Mouse (Mus musculus): ENCODE measurements around the gene Gm21887. TPM values are rescaled to one million over a fixed set of nuclear protein-coding genes. Genes with fewer than 3 reads are reported as not detected.
A peak's percentile ranks its signal among the peaks of the same experiment; 100 is the strongest.
"Not testable (repeated sequence)": the region's sequence is repeated elsewhere in the genome, so short reads cannot be mapped to it uniquely, and the experiment has no call there.

Gm21887 gene
- polyA plus RNA-seq, 1 experiment, result 9.0 TPM

DNA sequence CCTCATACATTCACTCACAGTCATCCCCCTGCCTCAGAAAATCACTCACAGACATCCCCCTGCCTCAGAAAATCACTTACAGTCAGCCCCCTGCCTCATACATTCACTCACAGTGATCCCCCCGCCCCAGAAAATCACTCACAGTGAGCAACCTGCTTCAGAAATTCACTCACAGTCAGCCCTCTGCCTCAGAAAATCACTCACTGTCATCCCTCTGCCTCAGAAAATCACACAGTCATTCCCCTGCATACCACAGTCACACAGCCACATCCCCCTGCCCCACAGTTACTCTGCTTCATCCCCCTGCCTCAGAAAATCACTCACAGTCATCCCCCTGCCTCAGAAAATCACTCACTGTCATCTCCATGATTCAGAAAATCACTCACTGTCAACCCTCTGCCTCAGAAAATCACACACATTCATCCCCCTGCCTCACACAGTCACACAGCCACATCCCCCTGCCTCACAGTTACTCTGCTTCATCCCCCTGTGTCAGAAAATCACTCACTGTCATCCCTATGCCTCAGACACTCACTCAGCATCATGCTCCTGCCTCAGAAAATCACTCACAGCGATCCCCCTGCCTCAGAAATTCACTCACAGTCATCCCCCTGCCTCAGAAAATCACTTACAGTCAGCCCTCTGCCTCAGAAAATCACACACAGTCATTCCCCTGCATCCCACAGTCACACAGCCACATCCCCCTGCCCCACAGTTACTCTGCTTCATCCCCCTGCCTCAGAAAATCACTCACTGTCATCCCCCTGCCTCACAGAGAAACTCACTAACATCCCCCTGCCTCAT is 1.9 kb upstream of the Gm21887 start:
- not testable (repeated sequence) for H3K4me3 ChIP-seq (ENCODE audit: low read depth, low read length); H3K4me1 ChIP-seq (ENCODE audit: control insufficient read depth, insufficient read depth, insufficient read length, low read length); H3K36me3 ChIP-seq (ENCODE audit: control insufficient read depth, insufficient read depth, low read length); H3K27me3 ChIP-seq (ENCODE audit: control insufficient read depth, insufficient read depth, low read length); H3K27ac ChIP-seq (ENCODE audit: insufficient read depth, low read depth, low read length)
- 49% methylated on average over 2 of the region's 2 CpGs for WGBS

DNA sequence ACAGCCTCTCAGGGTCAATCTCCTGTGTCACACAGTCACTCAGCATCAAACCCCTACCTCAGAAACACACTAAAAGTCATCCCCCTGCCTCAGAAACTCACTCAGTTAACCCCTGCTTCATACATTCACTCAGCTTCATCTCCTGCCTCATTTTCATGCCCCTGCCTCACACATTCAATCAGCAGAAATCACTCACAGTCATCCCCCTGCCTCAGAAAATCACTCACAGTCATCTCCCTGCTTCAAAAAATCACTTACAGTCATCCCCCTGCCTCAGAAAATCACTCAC is 1.3 kb upstream of the Gm21887 start:
- not testable (repeated sequence) for H3K4me1 ChIP-seq (ENCODE audit: control insufficient read depth, insufficient read depth, insufficient read length, low read length); H3K27ac ChIP-seq (ENCODE audit: insufficient read depth, low read depth, low read length); H3K4me3 ChIP-seq (ENCODE audit: low read depth, low read length); H3K27me3 ChIP-seq (ENCODE audit: control insufficient read depth, insufficient read depth, low read length); H3K36me3 ChIP-seq (ENCODE audit: control insufficient read depth, insufficient read depth, low read length)

- H3K4me1 ChIP-seq (ENCODE audit: control insufficient read depth, insufficient read depth, insufficient read length, low read length); H3K27ac ChIP-seq (ENCODE audit: insufficient read depth, low read depth, low read length); H3K4me3 ChIP-seq (ENCODE audit: low read depth, low read length); H3K36me3 ChIP-seq (ENCODE audit: control insufficient read depth, insufficient read depth, low read length); H3K27me3 ChIP-seq (ENCODE audit: control insufficient read depth, insufficient read depth, low read length): not testable (repeated sequence)
- WGBS, result 32% methylated on average over 3 of the region's 3 CpGs
Measured at GRCm38 (mm10) chrX:170008584-170008983, 875 bp upstream of the Gm21887 start.

- peak overlapping the region; percentile 67 for H3K4me3 ChIP-seq (ENCODE audit: low read depth, low read length)
- not testable (repeated sequence) for H3K4me1 ChIP-seq (ENCODE audit: control insufficient read depth, insufficient read depth, insufficient read length, low read length); H3K36me3 ChIP-seq (ENCODE audit: control insufficient read depth, insufficient read depth, low read length); H3K27ac ChIP-seq (ENCODE audit: insufficient read depth, low read depth, low read length); H3K27me3 ChIP-seq (ENCODE audit: control insufficient read depth, insufficient read depth, low read length)
- 70% methylated on average over 25 of the region's 25 CpGs for WGBS
Measured at GRCm38 (mm10) chrX:170009801-170010221, 352 bp downstream of the Gm21887 start.

- H3K27ac ChIP-seq (ENCODE audit: insufficient read depth, low read depth, low read length); H3K27me3 ChIP-seq (ENCODE audit: control insufficient read depth, insufficient read depth, low read length); H3K36me3 ChIP-seq (ENCODE audit: control insufficient read depth, insufficient read depth, low read length); H3K4me1 ChIP-seq (ENCODE audit: control insufficient read depth, insufficient read depth, insufficient read length, low read length): not testable (repeated sequence)
- 82% methylated on average over 97 of the region's 97 CpGs for WGBS
- H3K4me3 ChIP-seq (ENCODE audit: low read depth, low read length), result peak overlapping the region; percentile 28
Measured at GRCm38 (mm10) chrX:170010581-170011528, 1.4 kb downstream of the Gm21887 start.

DNA sequence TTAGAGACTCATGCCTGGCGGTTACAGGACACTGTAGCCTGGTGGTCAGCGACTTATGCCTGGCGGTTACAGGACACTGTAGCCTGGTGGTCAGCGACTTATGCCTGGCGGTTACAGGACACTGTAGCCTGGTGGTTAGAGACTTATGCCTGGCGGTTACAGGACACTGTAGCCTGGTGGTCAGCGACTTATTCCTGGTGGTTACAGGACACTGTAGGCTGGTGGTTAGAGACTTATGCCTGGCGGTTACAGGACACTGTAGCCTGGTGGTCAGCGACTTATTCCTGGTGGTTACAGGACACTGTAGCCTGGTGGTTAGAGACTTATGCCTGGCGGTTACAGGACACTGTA is 2.0 kb downstream of the Gm21887 start:
- not testable (repeated sequence) for H3K27ac ChIP-seq (ENCODE audit: insufficient read depth, low read depth, low read length); H3K4me3 ChIP-seq (ENCODE audit: low read depth, low read length); H3K36me3 ChIP-seq (ENCODE audit: control insufficient read depth, insufficient read depth, low read length); H3K27me3 ChIP-seq (ENCODE audit: control insufficient read depth, insufficient read depth, low read length); H3K4me1 ChIP-seq (ENCODE audit: control insufficient read depth, insufficient read depth, insufficient read length, low read length)
- 100% methylated on average over 3 of the region's 10 CpGs for WGBS

DNA sequence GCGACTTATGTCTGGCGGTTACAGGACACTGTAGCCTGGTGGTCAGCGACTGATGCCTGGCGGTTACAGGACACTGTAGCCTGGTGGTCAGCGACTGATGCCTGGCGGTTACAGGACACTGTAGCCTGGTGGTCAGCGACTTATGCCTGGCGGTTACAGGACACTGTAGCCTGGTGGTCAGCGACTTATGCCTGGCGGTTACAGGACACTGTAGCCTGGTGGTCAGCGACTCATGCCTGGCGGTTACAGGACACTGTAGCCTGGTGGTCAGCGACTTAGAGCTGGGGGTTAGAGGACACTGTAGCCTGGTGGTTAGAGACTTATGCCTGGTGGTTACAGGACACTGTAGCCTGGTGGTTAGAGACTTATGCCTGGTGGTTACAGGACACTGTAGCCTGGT is 4.0 kb downstream of the Gm21887 start:
- WGBS, result no CpG with 5 or more reads among the region's 13 CpGs
- not testable (repeated sequence) for H3K4me3 ChIP-seq (ENCODE audit: low read depth, low read length); H3K4me1 ChIP-seq (ENCODE audit: control insufficient read depth, insufficient read depth, insufficient read length, low read length); H3K27me3 ChIP-seq (ENCODE audit: control insufficient read depth, insufficient read depth, low read length); H3K27ac ChIP-seq (ENCODE audit: insufficient read depth, low read depth, low read length)
- H3K36me3 ChIP-seq (ENCODE audit: control insufficient read depth, insufficient read depth, low read length), result peaks cover 16% of the 10 kb centered on the region

DNA sequence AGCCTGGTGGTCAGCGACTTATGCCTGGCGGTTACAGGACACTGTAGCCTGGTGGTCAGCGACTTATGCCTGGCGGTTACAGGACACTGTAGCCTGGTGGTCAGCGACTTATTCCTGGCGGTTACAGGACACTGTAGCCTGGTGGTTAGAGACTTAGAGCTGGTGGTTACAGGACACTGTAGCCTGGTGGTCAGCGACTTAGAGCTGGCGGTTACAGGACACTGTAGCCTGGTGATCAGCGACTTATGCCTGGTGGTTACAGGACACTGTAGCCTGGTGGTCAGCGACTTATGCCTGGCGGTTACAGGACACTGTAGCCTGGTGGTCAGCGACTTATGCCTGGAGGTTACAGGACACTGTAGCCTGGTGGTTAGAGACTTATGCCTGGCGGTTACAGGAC is 4.6 kb downstream of the Gm21887 start:
- not testable (repeated sequence) for H3K4me1 ChIP-seq (ENCODE audit: control insufficient read depth, insufficient read depth, insufficient read length, low read length); H3K27me3 ChIP-seq (ENCODE audit: control insufficient read depth, insufficient read depth, low read length); H3K27ac ChIP-seq (ENCODE audit: insufficient read depth, low read depth, low read length); H3K4me3 ChIP-seq (ENCODE audit: low read depth, low read length)
- 78% methylated on average over 6 of the region's 13 CpGs for WGBS
- H3K36me3 ChIP-seq (ENCODE audit: control insufficient read depth, insufficient read depth, low read length), result peaks cover 21% of the 10 kb centered on the region

GRCm38 (mm10) chrX:170015883-170016282 is 6.4 kb downstream of the Gm21887 start:
- H3K36me3 ChIP-seq (ENCODE audit: control insufficient read depth, insufficient read depth, low read length), result peaks cover 29% of the 10 kb centered on the region
- H3K27me3 ChIP-seq (ENCODE audit: control insufficient read depth, insufficient read depth, low read length); H3K4me1 ChIP-seq (ENCODE audit: control insufficient read depth, insufficient read depth, insufficient read length, low read length); H3K4me3 ChIP-seq (ENCODE audit: low read depth, low read length); H3K27ac ChIP-seq (ENCODE audit: insufficient read depth, low read depth, low read length): not testable (repeated sequence)
- WGBS, result 89% methylated on average over 12 of the region's 12 CpGs
